Mouse (Mus musculus) kidney, postnatal 0 days (tissue): ENCODE measurements around the gene Ablim2. TPM values are rescaled to one million over a fixed set of nuclear protein-coding genes. Genes with fewer than 3 reads are reported as not detected.

Source experiments
- ATAC-seq: fragments of 200-750 bp; cut with Nextera tagmentation; replicated peaks from 2 replicates; pipeline ENCODE4 v1.8.0; 2017; ENCODE audit warnings: low read depth, moderate number of reproducible peaks, moderate TSS enrichment, moderate library complexity; ENCODE audit not compliant: low FRiP score
- DNase-seq: peaks from one replicate; pipeline ENCODE4 v3.0.0-alpha.2; 2016; ENCODE audit warnings: low spot score
- H3K27ac ChIP-seq: fragments of 300-500 bp; sonication (generic); 2 replicates; pipeline ENCODE4 v1.5.1; 2014; ENCODE audit warnings: mild to moderate bottlenecking
- H3K27me3 ChIP-seq: fragments of 300-500 bp; sonication (generic); 2 replicates; pipeline ENCODE4 v1.6.1; 2014; ENCODE audit warnings: low read length, mixed read lengths; ENCODE audit not compliant: insufficient read depth
- H3K36me3 ChIP-seq: fragments of 300-500 bp; sonication (generic); 2 replicates; pipeline ENCODE4 v1.6.1; 2014; ENCODE audit warnings: low read length, mixed read lengths; ENCODE audit not compliant: insufficient read depth
- H3K4me1 ChIP-seq: fragments of 300-500 bp; sonication (generic); replicated peaks from 2 replicates; pipeline ENCODE4 v1.6.1; 2014; ENCODE audit warnings: antibody characterized with exemption, low read length, mixed read lengths; ENCODE audit not compliant: insufficient read depth
- H3K4me2 ChIP-seq: fragments of 300-500 bp; sonication (generic); 2 replicates; pipeline ENCODE4 v1.6.1; 2014; ENCODE audit warnings: mild to moderate bottlenecking, low read length, moderate library complexity, mixed read lengths
- H3K4me3 ChIP-seq: fragments of 300-500 bp; sonication (generic); replicated peaks from 2 replicates; pipeline ENCODE4 v1.5.1; 2014; ENCODE audit warnings: low read depth, low read length
- H3K9ac ChIP-seq: fragments of 300-500 bp; sonication (generic); 2 replicates; pipeline ENCODE4 v1.6.1; 2014; ENCODE audit warnings: low read depth, low read length
- H3K9me3 ChIP-seq: fragments of 300-500 bp; sonication (generic); replicated peaks from 2 replicates; pipeline ENCODE4 v1.6.1; 2016; ENCODE audit warnings: low read length, inconsistent platforms, mixed read lengths
- CTCF ChIP-seq: IDR thresholded peaks from 2 replicates; pipeline ENCODE4 v1.5.1; 2016; ENCODE audit warnings: antibody characterized with exemption, low read depth, mild to moderate bottlenecking, moderate library complexity
- WGBS: fragments of 180-500 bp; shearing (Covaris S2); extraction: QIAGEN DNeasy Blood & Tissue Kit; methylation state at CpG from one replicate; pipeline ENCODE4 v1.1.7; 2014; 5-methylcytosine and 5-hydroxymethylcytosine counted together
- polyA plus RNA-seq: library from polyadenylated mRNA; unstranded; fragments of >200 nt; fragmentation: Nextera tagmentation; extraction: Ambion mirVana; gene quantifications from 2 replicates; pipeline ENCODE4 v1.2.1, GENCODE M21; 2015

The Ablim2 gene
- polyA plus RNA-seq, 1 experiment from 2014 or later = 3.9 TPM

GRCm38 (mm10) chr5:35895926-35896325 lies 138.2 kb downstream of the Ablim2 start:
- no peak overlapping the region for H3K4me3 ChIP-seq
- H3K9me3 ChIP-seq = no peaks in the 10 kb centered on the region
- no peak for TF ChIP-seq CTCF
- no peak overlapping the region for H3K27ac ChIP-seq
- peak; percentile 53 for DNase-seq
- 75% methylated on average over 4 of the region's 4 CpGs for WGBS
- no peaks in the 10 kb centered on the region for H3K36me3 ChIP-seq
- peaks cover 26% of the 10 kb centered on the region for H3K4me1 ChIP-seq
- no peak overlapping the region for H3K9ac ChIP-seq
- ATAC-seq = no peak
- no peaks in the 10 kb centered on the region for H3K27me3 ChIP-seq
- no peak overlapping the region for H3K4me2 ChIP-seq

GRCm38 (mm10) chr5:35896556-35896955 lies 138.9 kb downstream of the Ablim2 start:
- no peak for TF ChIP-seq CTCF
- H3K4me1 ChIP-seq = peaks cover 32% of the 10 kb centered on the region
- ATAC-seq (no peak), DNase-seq (no peak)
- no peak overlapping the region for H3K9ac ChIP-seq
- H3K9me3 ChIP-seq = no peaks in the 10 kb centered on the region
- no peaks in the 10 kb centered on the region for H3K36me3 ChIP-seq
- H3K4me3 ChIP-seq = no peak overlapping the region
- 76% methylated on average over 4 of the region's 4 CpGs for WGBS
- no peak overlapping the region for H3K27ac ChIP-seq
- no peaks in the 10 kb centered on the region for H3K27me3 ChIP-seq
- H3K4me2 ChIP-seq = no peak overlapping the region

- Histone ChIP-seq H3K27me3 (no peaks in the 10 kb centered on the region), H3K36me3 (no peaks in the 10 kb centered on the region), H3K4me3 (no peak overlapping the region), H3K9ac (no peak overlapping the region), H3K27ac (no peak overlapping the region), H3K9me3 (no peaks in the 10 kb centered on the region), H3K4me1 (peaks cover 32% of the 10 kb centered on the region), H3K4me2 (no peak overlapping the region)
- TF ChIP-seq CTCF = no peak
- no peak for ATAC-seq
- WGBS = 61% methylated on average over 4 of the region's 4 CpGs
- no peak for DNase-seq
These were observed 139.5 kb downstream of the Ablim2 start for GRCm38 (mm10) chr5:35897147-35897546.

GRCm38 (mm10) chr5:35898114-35898513 lies 140.4 kb downstream of the Ablim2 start:
- Histone ChIP-seq H3K36me3 (no peaks in the 10 kb centered on the region), H3K27ac (no peak overlapping the region), H3K4me3 (no peak overlapping the region), H3K4me2 (no peak overlapping the region), H3K9ac (no peak overlapping the region), H3K4me1 (peaks cover 32% of the 10 kb centered on the region), H3K9me3 (no peaks in the 10 kb centered on the region), H3K27me3 (no peaks in the 10 kb centered on the region)
- no peak for TF ChIP-seq CTCF
- no peak for DNase-seq
- 48% methylated on average over 4 of the region's 4 CpGs for WGBS
- no peak for ATAC-seq

GRCm38 (mm10) chr5:35898994-35899393 lies 141.3 kb downstream of the Ablim2 start:
- Histone ChIP-seq H3K27me3 (no peaks in the 10 kb centered on the region), H3K4me3 (no peak overlapping the region), H3K4me1 (peaks cover 32% of the 10 kb centered on the region), H3K4me2 (no peak overlapping the region), H3K36me3 (no peaks in the 10 kb centered on the region), H3K27ac (no peak overlapping the region), H3K9me3 (no peaks in the 10 kb centered on the region), H3K9ac (no peak overlapping the region)
- no peak for DNase-seq
- 69% methylated on average over 3 of the region's 3 CpGs for WGBS
- no peak for TF ChIP-seq CTCF
- no peak for ATAC-seq

- Histone ChIP-seq H3K27me3 (no peaks in the 10 kb centered on the region), H3K9me3 (no peaks in the 10 kb centered on the region), H3K36me3 (no peaks in the 10 kb centered on the region), H3K4me1 (peaks cover 28% of the 10 kb centered on the region), H3K9ac (no peak overlapping the region), H3K4me3 (no peak overlapping the region), H3K27ac (peak overlapping the region; percentile 79), H3K4me2 (peak overlapping the region; percentile 30)
- whole genome bisulfite sequencing = 8% methylated on average over 10 of the region's 10 CpGs
- no peak for TF ChIP-seq CTCF
- ATAC-seq = peak; percentile 50
- peak; percentile 87 for DNase-seq
These were observed 142.9 kb downstream of the Ablim2 start for GRCm38 (mm10) chr5:35900401-35901225.
